Mouse (Mus musculus) brain, embryonic 18.5 days (tissue): Measurements from ENCODE around the gene Klrc1.
"Not testable (repeated sequence)": the region's sequence is repeated elsewhere in the genome, so short reads cannot be mapped to it uniquely, and the experiment has no call there.

Source experiments
- DNase-seq: peaks from one replicate; pipeline ENCODE4 v3.0.0-alpha.2; 2012; ENCODE audit warnings: low read depth, low spot score

Gene Klrc1

GRCm38 (mm10) chr6:129678873-129679272, at the start of gene Klrc1:
Gene Klrc1, minus strand, starts transcription at chr6:129678973.
- DNase-seq, result no peak

GRCm38 (mm10) chr6:129727237-129727636, 48.5 kb upstream of the Klrc1 start:
- no peak for DNase-seq

DNA sequence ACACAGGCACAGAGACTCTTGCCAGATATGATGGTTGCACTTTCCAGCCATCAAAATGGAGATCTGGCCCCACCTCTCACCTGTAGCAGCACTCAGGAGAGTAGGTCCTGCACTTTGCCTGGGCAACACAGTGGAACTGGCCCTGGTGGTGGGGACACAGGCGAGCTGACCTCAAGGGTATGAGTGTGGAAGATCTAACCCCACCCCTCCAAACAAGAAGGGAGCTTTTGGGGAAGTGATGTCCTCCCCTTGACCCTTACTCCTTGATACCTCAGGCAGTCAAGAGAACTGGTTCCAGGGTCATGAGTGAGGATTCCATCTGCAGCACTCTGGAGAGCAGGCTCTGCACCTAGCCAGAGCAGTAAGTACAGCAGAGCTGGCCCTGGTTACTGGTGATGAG, 42.6 kb upstream of the Klrc1 start:
- DNase-seq, result no peak

DNA sequence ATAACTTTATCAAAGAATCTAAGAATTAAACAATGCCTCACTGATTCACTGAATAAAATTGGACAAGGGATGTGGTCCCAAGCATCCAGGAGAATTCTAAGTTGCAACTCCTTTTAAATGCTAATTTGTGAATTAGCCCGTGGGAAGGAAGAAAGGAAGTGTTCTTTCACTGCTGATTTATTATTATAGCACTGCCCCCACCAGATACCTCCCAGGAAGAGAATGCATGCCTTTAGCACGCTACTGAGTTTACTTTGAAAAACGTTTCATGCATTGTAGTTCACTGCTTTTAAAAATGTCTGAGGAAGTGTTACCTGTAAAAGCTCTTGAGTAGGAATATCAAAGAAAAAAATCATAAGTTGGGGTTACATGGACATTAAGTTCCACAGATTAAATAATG, 41.7 kb upstream of the Klrc1 start:
- no peak for DNase-seq

DNA sequence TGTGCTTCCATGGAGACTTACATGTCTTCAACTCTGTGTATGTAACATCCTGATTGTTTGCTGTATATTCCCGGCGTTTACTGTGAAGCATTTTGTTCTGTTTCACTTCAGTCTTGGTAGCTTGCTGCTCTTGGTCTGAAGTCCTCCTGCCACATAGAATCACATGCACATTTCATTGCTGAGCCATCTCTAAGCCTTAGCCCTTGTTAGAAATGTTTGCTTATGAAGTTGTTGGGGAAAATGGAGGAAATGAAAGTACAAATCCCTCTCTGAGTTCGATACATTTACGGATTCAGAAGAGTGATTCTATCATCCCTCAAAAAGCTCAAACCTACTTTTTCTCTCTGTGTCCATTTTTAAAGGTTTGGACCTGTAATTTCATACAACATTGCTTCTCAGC, 38.3 kb upstream of the Klrc1 start, which contains the start of gene Klri1:
Gene Klri1, minus strand, starts transcription at position 101 of the 400 bp plus-strand sequence.
- DNase-seq, result no peak

GRCm38 (mm10) chr6:129713566-129713965, 34.8 kb upstream of the Klrc1 start:
- DNase-seq, result no peak

DNA sequence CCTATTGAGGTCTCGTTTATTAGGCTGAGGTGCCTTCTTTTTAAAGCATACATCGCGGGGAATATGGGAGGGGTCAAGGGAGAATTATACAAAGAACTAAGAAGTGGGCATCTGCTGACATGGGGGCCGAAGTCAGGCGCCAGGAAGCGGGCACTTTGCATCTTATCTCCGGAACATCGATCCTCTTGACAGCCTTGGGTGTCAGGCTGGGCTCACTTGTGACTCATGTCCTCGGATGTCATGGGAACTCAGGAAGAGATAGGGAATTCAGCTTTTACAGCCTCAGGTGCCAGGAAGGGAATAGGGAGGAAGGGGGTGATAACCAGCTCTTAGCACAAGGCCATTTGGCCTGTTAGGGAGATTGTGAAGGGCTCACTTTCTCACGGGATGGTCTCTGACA, 12.7 kb upstream of the Klrc1 start:
- DNase-seq, result not testable (repeated sequence)

DNA sequence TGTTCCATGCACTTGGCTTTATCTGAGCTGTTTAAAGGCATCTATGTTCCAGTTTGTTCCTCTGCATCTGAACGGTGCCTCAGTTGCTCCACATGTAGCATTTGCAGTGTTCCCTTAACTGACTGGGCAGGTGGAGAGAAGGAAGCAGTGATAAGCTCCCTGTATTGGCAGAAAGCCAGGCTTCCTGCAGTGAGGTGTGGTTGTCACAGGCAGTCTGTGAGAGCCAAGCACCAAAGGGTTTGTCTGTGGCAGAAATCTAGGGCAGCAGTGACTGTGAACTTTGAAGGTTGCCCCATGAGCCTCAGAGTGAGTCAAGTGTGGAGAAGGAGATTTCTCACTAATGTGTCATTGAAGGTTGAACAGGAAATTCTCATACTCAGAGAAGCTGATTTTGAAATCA, 1.6 kb upstream of the Klrc1 start:
- DNase-seq, result no peak

DNA sequence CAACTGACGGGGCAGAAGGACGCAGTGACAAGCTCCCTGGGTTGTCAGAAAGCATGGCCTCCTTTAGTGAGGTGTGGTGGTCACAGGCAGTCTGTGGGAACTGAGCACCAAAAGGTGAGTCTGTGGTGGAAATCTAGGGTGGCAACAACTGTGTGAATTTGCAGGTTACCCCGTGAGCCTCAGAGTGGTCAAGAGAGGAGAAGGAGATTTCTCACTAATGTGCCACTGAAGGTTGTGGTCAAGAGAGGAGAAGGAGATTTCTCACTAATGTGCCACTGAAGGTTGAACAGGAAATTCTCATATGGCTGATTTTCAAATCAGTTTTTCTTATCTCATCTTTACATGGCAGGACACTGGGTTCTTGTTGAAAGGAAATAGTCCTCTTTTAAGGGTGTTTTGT, 17.5 kb downstream of the Klrc1 start:
- DNase-seq, result not testable (repeated sequence)

GRCm38 (mm10) chr6:129660589-129660988, 18.2 kb downstream of the Klrc1 start, which contains the start of gene Klrc2:
Gene Klrc2, minus strand, starts transcription at chr6:129660689.
- DNase-seq, result not testable (repeated sequence)

GRCm38 (mm10) chr6:129644054-129644453, 34.7 kb downstream of the Klrc1 start:
- not testable (repeated sequence) for DNase-seq

DNA sequence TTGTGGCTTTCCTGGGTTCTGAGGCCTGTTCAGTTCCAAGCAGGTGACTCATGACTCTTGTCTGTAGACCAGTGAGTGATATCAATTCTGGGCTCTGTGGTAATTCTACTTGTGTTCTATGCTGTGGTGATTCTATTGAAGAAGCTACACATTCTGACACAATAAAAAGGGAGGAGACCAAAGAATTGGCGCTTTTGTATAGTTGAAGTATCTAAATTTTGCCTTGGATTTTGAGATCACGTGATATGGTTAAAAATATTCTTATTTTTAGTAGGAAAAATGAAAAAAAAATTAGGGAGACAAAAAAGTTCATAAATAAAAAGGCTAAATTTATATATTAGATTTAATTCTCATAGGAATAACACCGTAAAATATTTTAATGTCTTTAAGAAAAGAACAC, 35.5 kb downstream of the Klrc1 start, which contains the start of gene Klrc3:
Gene Klrc3, minus strand, starts transcription at position 101 of the 400 bp plus-strand sequence.
- DNase-seq, result not testable (repeated sequence)

GRCm38 (mm10) chr6:129631046-129631445, 47.7 kb downstream of the Klrc1 start:
- not testable (repeated sequence) for DNase-seq

DNA sequence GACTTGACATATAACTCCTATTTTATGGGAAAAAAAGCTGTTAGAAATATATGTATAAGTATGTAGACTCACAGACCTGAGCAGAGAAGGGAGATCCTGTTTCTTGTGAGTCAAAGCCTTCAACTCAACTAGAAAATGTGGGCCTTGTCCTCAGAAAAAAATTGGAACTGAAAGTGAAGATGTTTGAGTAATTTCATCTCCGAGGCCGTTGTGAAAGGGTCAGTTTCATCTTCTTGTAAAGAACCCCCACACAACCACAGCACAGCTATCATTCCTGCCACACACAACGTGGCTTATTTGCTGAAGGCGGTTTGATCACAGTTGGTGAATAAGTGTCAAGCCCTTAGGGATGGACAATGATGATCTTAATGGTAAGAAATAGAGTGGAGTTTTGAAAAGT, 55.0 kb downstream of the Klrc1 start, which contains the start of gene Klrk1:
Gene Klrk1, minus strand, starts transcription at position 130 of the 400 bp plus-strand sequence.
- no peak for DNase-seq
